Mouse (Mus musculus) neural tube, embryonic 14.5 days (tissue): ENCODE results near the gene Pla2g2c. TPM values are rescaled to one million over a fixed set of nuclear protein-coding genes. Genes with fewer than 3 reads are reported as not detected.

Source experiments
- ATAC-seq: fragments of 200-750 bp; cut with Nextera tagmentation; 2 replicates; pipeline ENCODE4 v1.8.0; 2017; ENCODE audit warnings: low read depth, mild to moderate bottlenecking, moderate TSS enrichment, moderate library complexity
- H3K27ac ChIP-seq: fragments of 300-500 bp; sonication (generic); 2 replicates; pipeline ENCODE4 v1.5.1; 2014; ENCODE audit warnings: low read depth, mild to moderate bottlenecking, control low read depth, low read length, moderate library complexity, mixed read lengths
- H3K27me3 ChIP-seq: fragments of 300-500 bp; sonication (generic); 2 replicates; pipeline ENCODE4 v1.6.1; 2014; ENCODE audit warnings: low read length; ENCODE audit not compliant: control insufficient read depth, insufficient read depth
- H3K36me3 ChIP-seq: fragments of 300-500 bp; sonication (generic); 2 replicates; pipeline ENCODE4 v1.6.1; 2014; ENCODE audit warnings: low read length, mixed read lengths; ENCODE audit not compliant: control insufficient read depth, insufficient read depth
- H3K4me1 ChIP-seq: fragments of 300-500 bp; sonication (generic); 2 replicates; pipeline ENCODE4 v1.6.1; 2014; ENCODE audit warnings: low read length; ENCODE audit not compliant: control insufficient read depth, insufficient read depth
- H3K4me2 ChIP-seq: fragments of 300-500 bp; sonication (generic); 2 replicates; pipeline ENCODE4 v1.6.1; 2014; ENCODE audit warnings: mild to moderate bottlenecking, low read depth, low read length, control low read depth
- H3K4me3 ChIP-seq: fragments of 300-500 bp; sonication (generic); 2 replicates; pipeline ENCODE4 v1.5.1; 2014; ENCODE audit warnings: low read depth, low read length, control low read depth, mixed read lengths
- H3K9ac ChIP-seq: fragments of 300-500 bp; sonication (generic); replicated peaks from 2 replicates; pipeline ENCODE4 v1.6.1; 2014; ENCODE audit warnings: low read depth, mild to moderate bottlenecking, control low read depth, low read length, mixed read lengths
- H3K9me3 ChIP-seq: fragments of 300-500 bp; sonication (generic); 2 replicates; pipeline ENCODE4 v1.6.1; 2016; ENCODE audit warnings: low read length; ENCODE audit not compliant: control insufficient read depth
- WGBS: fragments of 180-500 bp; shearing (Covaris S2); extraction: QIAGEN DNeasy Blood & Tissue Kit; methylation state at CpG from one replicate; pipeline ENCODE4 v1.1.7; 2014; 5-methylcytosine and 5-hydroxymethylcytosine counted together
- polyA plus RNA-seq: library from polyadenylated mRNA; unstranded; fragments of >200 nt; fragmentation: Nextera tagmentation; extraction: Ambion mirVana; gene quantifications from 2 replicates; pipeline ENCODE4 v1.2.1, GENCODE M21; 2014

The Pla2g2c gene
- polyA plus RNA-seq, 1 experiment from 2014 or later, result 0.35 TPM

GRCm38 (mm10) chr4:138754432-138754831 is 29.8 kb downstream of the Pla2g2c start:
- 91% methylated on average over 9 of the region's 9 CpGs for WGBS

GRCm38 (mm10) chr4:138755439-138755838 is 30.8 kb downstream of the Pla2g2c start:
- Histone ChIP-seq H3K4me1 (peaks cover 3% of the 10 kb centered on the region; the same call in 1 of the 2 replicates), H3K36me3 (no peaks in the 10 kb centered on the region), H3K9ac (no peak overlapping the region), H3K4me2 (no peak overlapping the region), H3K27ac (0 out of 2 replicates have a peak overlapping the region, but pooled peaks have one; percentile 52), H3K9me3 (no peaks in the 10 kb centered on the region), H3K4me3 (no peak overlapping the region), H3K27me3 (no peaks in the 10 kb centered on the region)
- WGBS, result 67% methylated on average over 4 of the region's 4 CpGs
- no peak for ATAC-seq

More at GRCm38 (mm10) chr4:138754432-138754831, 29.8 kb downstream of the Pla2g2c start:
- ATAC-seq, result no peak
- Histone ChIP-seq H3K27me3 (no peaks in the 10 kb centered on the region), H3K27ac (no peak overlapping the region), H3K9me3 (no peaks in the 10 kb centered on the region), H3K4me3 (no peak overlapping the region), H3K4me2 (no peak overlapping the region), H3K4me1 (peaks cover 3% of the 10 kb centered on the region; the same call in 1 of the 2 replicates), H3K36me3 (no peaks in the 10 kb centered on the region), H3K9ac (no peak overlapping the region)

GRCm38 (mm10) chr4:138755983-138756382 is 31.4 kb downstream of the Pla2g2c start:
- H3K36me3 ChIP-seq, result no peaks in the 10 kb centered on the region
- no peak overlapping the region for H3K4me2 ChIP-seq
- H3K27ac ChIP-seq, result peak overlapping the region; percentile 52; the same call in 1 of the 2 replicates
- ATAC-seq, result peak; percentile 31
- 68% methylated on average over 11 of the region's 11 CpGs for WGBS
- H3K4me3 ChIP-seq, result no peak overlapping the region
- no peaks in the 10 kb centered on the region for H3K9me3 ChIP-seq
- H3K9ac ChIP-seq, result no peak overlapping the region
- H3K27me3 ChIP-seq, result no peaks in the 10 kb centered on the region
- peaks cover 3% of the 10 kb centered on the region; the same call in 1 of the 2 replicates for H3K4me1 ChIP-seq

- Histone ChIP-seq H3K27me3 (no peaks in the 10 kb centered on the region), H3K36me3 (no peaks in the 10 kb centered on the region), H3K9ac (no peak within 1 kb of the TSS), H3K4me2 (no peak within 1 kb of the TSS), H3K27ac (peak within 1 kb of the TSS; percentile 52; the same call in 1 of the 2 replicates), H3K9me3 (no peaks in the 10 kb centered on the region), H3K4me1 (peaks cover 3% of the 10 kb centered on the region; the same call in 1 of the 2 replicates), H3K4me3 (no peak within 1 kb of the TSS)
- 56% methylated on average over 8 of the region's 8 CpGs for WGBS
- ATAC-seq, result no peak
These were observed 32.8 kb downstream of the Pla2g2c start, which contains the start of gene Pla2g2f for GRCm38 (mm10) chr4:138757416-138757815. Gene Pla2g2f (minus strand): TSS chr4:138757626.

- Histone ChIP-seq H3K4me1 (no peaks in the 10 kb centered on the region), H3K9ac (no peak overlapping the region), H3K4me2 (no peak overlapping the region), H3K9me3 (no peaks in the 10 kb centered on the region), H3K27ac (no peak overlapping the region), H3K4me3 (no peak overlapping the region), H3K27me3 (no peaks in the 10 kb centered on the region), H3K36me3 (no peaks in the 10 kb centered on the region)
- ATAC-seq, result no peak
- 83% methylated on average over 9 of the region's 9 CpGs for WGBS
These were observed 37.7 kb downstream of the Pla2g2c start for GRCm38 (mm10) chr4:138762266-138762665.

GRCm38 (mm10) chr4:138771970-138772369 is 47.4 kb downstream of the Pla2g2c start:
- no peaks in the 10 kb centered on the region for H3K4me1 ChIP-seq
- ATAC-seq, result no peak
- WGBS, result 89% methylated on average over 10 of the region's 10 CpGs
- H3K4me2 ChIP-seq, result no peak overlapping the region
- no peaks in the 10 kb centered on the region for H3K27me3 ChIP-seq
- H3K36me3 ChIP-seq, result no peaks in the 10 kb centered on the region
- H3K9ac ChIP-seq, result no peak overlapping the region
- no peak overlapping the region for H3K4me3 ChIP-seq
- H3K27ac ChIP-seq, result no peak overlapping the region
- H3K9me3 ChIP-seq, result no peaks in the 10 kb centered on the region

- no peaks in the 10 kb centered on the region for H3K4me1 ChIP-seq
- no peak for ATAC-seq
- H3K27me3 ChIP-seq, result no peaks in the 10 kb centered on the region
- H3K9me3 ChIP-seq, result no peaks in the 10 kb centered on the region
- WGBS, result 84% methylated on average over 5 of the region's 5 CpGs
- H3K27ac ChIP-seq, result no peak overlapping the region
- H3K4me3 ChIP-seq, result no peak overlapping the region
- no peaks in the 10 kb centered on the region for H3K36me3 ChIP-seq
- no peak overlapping the region for H3K9ac ChIP-seq
- H3K4me2 ChIP-seq, result no peak overlapping the region
These were observed 47.8 kb downstream of the Pla2g2c start for GRCm38 (mm10) chr4:138772386-138772785.

GRCm38 (mm10) chr4:138775435-138775834 is 50.8 kb downstream of the Pla2g2c start, which contains the start of gene Pla2g2d:
Gene Pla2g2d (plus strand): TSS chr4:138775735.
- H3K4me1 ChIP-seq, result peaks cover 6% of the 10 kb centered on the region; the same call in 1 of the 2 replicates
- H3K4me3 ChIP-seq, result no peak within 1 kb of the TSS
- H3K27me3 ChIP-seq, result no peaks in the 10 kb centered on the region
- WGBS, result 88% methylated on average over 6 of the region's 6 CpGs
- no peak within 1 kb of the TSS for H3K9ac ChIP-seq
- no peak for ATAC-seq
- no peaks in the 10 kb centered on the region for H3K9me3 ChIP-seq
- no peak within 1 kb of the TSS for H3K27ac ChIP-seq
- no peaks in the 10 kb centered on the region for H3K36me3 ChIP-seq
- H3K4me2 ChIP-seq, result no peak within 1 kb of the TSS

GRCm38 (mm10) chr4:138777417-138778407 is 53.1 kb downstream of the Pla2g2c start:
- Histone ChIP-seq H3K36me3 (no peaks in the 10 kb centered on the region), H3K27ac (peak overlapping the region; percentile 85), H3K9ac (no peak overlapping the region), H3K27me3 (no peaks in the 10 kb centered on the region), H3K4me1 (peaks cover 6% of the 10 kb centered on the region; the same call in 1 of the 2 replicates), H3K4me2 (0 out of 2 replicates have a peak overlapping the region, but pooled peaks have one; percentile 6), H3K9me3 (no peaks in the 10 kb centered on the region), H3K4me3 (no peak overlapping the region)
- 36% methylated on average over 20 of the region's 20 CpGs for WGBS
- ATAC-seq, result peak; percentile 70
